Mouse (Mus musculus): ENCODE data around the gene Telo2. TPM values are rescaled to one million over a fixed set of nuclear protein-coding genes. Genes with fewer than 3 reads are reported as not detected.

The Telo2 gene
- 24.2 and 24.7 TPM in 2 replicates for polyA plus RNA-seq (2015; fragmentation: Nextera tagmentation; extraction: Ambion mirVana)

DNA sequence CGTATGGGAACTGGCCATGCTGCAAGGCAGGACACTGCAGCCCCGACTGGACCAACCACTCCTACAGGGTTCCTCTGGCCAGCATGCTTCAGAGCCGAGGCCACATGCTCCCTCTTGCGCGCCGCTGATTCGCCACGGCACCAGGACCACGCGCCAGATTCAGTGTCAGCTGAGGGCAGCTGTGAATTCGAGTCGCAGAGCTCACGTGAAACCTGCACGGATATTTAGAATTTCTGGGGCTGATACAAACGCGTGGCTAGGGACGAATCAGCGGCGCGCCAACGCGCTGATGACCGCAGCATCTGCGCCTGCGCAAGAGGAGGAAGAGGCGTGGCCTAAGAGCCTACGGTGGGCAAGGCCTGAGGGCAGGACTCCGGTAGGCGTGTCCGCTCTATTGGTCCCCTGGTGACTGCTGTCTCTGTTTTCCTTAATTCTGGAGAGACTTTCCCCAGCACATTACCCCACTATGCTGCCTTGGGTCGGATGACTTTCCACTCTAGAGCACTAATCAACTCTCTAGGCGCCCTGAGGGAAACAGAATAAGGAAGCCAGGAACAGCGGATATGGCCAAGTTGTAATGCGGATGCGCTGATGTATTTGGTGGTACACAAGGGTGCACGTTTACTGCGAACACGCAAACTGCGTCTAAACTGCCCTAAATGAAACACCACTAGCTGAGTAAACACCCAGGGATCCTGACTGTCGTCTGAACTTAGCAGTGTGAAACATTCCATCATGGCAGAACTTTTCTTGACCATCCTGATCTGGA, at the start of gene Telo2:
TSS of gene Telo2 (minus strand) at position 304 of the 769 bp plus-strand sequence.
- peak; percentile 96 for DNase-seq (ENCODE audit: low spot score)
- Histone ChIP-seq H3K27me3 (ENCODE audit: insufficient read depth, low read length) (no peaks in the 10 kb centered on the region), H3K4me1 (replicated peaks; ENCODE audit: insufficient read depth, low read length) (0 out of 2 replicates have a peak, but pooled peaks cover 5% of the 10 kb centered on the region), H3K36me3 (ENCODE audit: insufficient read depth, low read length) (peaks cover 2% of the 10 kb centered on the region; the same call in 1 of the 2 replicates), H3K4me2 (ENCODE audit: low read length) (peak within 1 kb of the TSS; percentile 77), H3K9ac (ENCODE audit: low read depth, low read length) (peak within 1 kb of the TSS; percentile 67), H3K4me3 (replicated peaks; ENCODE audit: low read depth, low read length) (peak within 1 kb of the TSS; percentile 38), H3K27ac (peak within 1 kb of the TSS; percentile 93), H3K9me3 (replicated peaks; ENCODE audit: low read length) (no peaks in the 10 kb centered on the region)
- WGBS: 5% methylated on average over 40 of the region's 40 CpGs
- peak; percentile 94 for ATAC-seq (replicated peaks; ENCODE audit: low FRiP score, low read depth)
- no peak for TF ChIP-seq CTCF (IDR thresholded peaks at IDR 0.05; ENCODE audit: low read depth)

GRCm38 (mm10) chr17:25164770-25165169, 49.0 kb upstream of the Telo2 start:
- Histone ChIP-seq H3K36me3 (ENCODE audit: insufficient read depth, low read length) (peaks cover 8% of the 10 kb centered on the region; the same call in 1 of the 2 replicates), H3K4me1 (replicated peaks; ENCODE audit: insufficient read depth, low read length) (no peaks in the 10 kb centered on the region), H3K27ac (no peak overlapping the region), H3K4me3 (replicated peaks; ENCODE audit: low read depth, low read length) (no peak overlapping the region), H3K9ac (ENCODE audit: low read depth, low read length) (no peak overlapping the region), H3K9me3 (replicated peaks; ENCODE audit: low read length) (no peaks in the 10 kb centered on the region), H3K27me3 (ENCODE audit: insufficient read depth, low read length) (no peaks in the 10 kb centered on the region), H3K4me2 (ENCODE audit: low read length) (no peak overlapping the region)
- WGBS: 92% methylated on average over 3 of the region's 3 CpGs
- DNase-seq (ENCODE audit: low spot score) (no peak), ATAC-seq (replicated peaks; ENCODE audit: low FRiP score, low read depth) (no peak)
- TF ChIP-seq CTCF (IDR thresholded peaks at IDR 0.05; ENCODE audit: low read depth): no peak

DNA sequence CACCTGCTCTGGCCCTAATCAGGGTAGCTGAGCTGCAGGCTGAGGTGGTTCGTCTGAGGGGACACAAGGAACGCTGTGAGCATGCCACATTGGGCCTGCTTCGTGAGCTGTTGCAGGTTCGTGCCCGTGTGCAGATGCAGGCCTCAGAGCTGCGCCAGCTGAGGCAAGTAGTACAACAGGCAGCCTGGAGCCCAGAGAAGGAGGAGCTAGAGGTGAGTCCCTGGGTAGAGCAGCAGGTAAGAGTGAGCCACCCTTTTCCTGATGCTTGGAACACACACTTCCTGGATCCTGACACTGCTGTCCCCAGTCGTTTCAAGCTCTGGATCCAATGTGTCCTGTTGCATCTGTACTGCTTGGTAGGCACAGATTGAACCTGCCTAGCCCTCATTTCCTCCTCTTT, 47.6 kb upstream of the Telo2 start:
- no peak overlapping the region for H3K4me2 ChIP-seq (ENCODE audit: low read length)
- H3K27me3 ChIP-seq (ENCODE audit: insufficient read depth, low read length): no peaks in the 10 kb centered on the region
- DNase-seq (ENCODE audit: low spot score) (no peak), ATAC-seq (replicated peaks; ENCODE audit: low FRiP score, low read depth) (no peak)
- no peak overlapping the region for H3K9ac ChIP-seq (ENCODE audit: low read depth, low read length)
- H3K4me1 ChIP-seq (replicated peaks; ENCODE audit: insufficient read depth, low read length): no peaks in the 10 kb centered on the region
- 73% methylated on average over 7 of the region's 7 CpGs for WGBS
- H3K27ac ChIP-seq: no peak overlapping the region
- TF ChIP-seq CTCF (IDR thresholded peaks at IDR 0.05; ENCODE audit: low read depth): no peak
- H3K9me3 ChIP-seq (replicated peaks; ENCODE audit: low read length): no peaks in the 10 kb centered on the region
- no peak overlapping the region for H3K4me3 ChIP-seq (replicated peaks; ENCODE audit: low read depth, low read length)
- H3K36me3 ChIP-seq (ENCODE audit: insufficient read depth, low read length): peaks cover 16% of the 10 kb centered on the region; the same call in 1 of the 2 replicates

- 89% methylated on average over 1 of the region's 1 CpGs for WGBS
- H3K4me1 ChIP-seq (replicated peaks; ENCODE audit: insufficient read depth, low read length): no peaks in the 10 kb centered on the region
- H3K9me3 ChIP-seq (replicated peaks; ENCODE audit: low read length): no peaks in the 10 kb centered on the region
- H3K9ac ChIP-seq (ENCODE audit: low read depth, low read length): no peak within 1 kb of the TSS
- H3K27me3 ChIP-seq (ENCODE audit: insufficient read depth, low read length): no peaks in the 10 kb centered on the region
- no peak within 1 kb of the TSS for H3K27ac ChIP-seq
- H3K4me3 ChIP-seq (replicated peaks; ENCODE audit: low read depth, low read length): no peak within 1 kb of the TSS
- DNase-seq (ENCODE audit: low spot score): no peak
- ATAC-seq (replicated peaks; ENCODE audit: low FRiP score, low read depth): no peak
- no peak within 1 kb of the TSS for H3K4me2 ChIP-seq (ENCODE audit: low read length)
- H3K36me3 ChIP-seq (ENCODE audit: insufficient read depth, low read length): peaks cover 16% of the 10 kb centered on the region; the same call in 1 of the 2 replicates
- TF ChIP-seq CTCF (IDR thresholded peaks at IDR 0.05; ENCODE audit: low read depth): no peak
These were observed 46.4 kb upstream of the Telo2 start, which contains the start of gene Ccdc154 for GRCm38 (mm10) chr17:25162161-25162560. Ccdc154 (plus strand) TSS chr17:25162461.

- peak; percentile 40 for DNase-seq (ENCODE audit: low spot score)
These were observed 24.2 kb upstream of the Telo2 start for GRCm38 (mm10) chr17:25139960-25140359.

DNA sequence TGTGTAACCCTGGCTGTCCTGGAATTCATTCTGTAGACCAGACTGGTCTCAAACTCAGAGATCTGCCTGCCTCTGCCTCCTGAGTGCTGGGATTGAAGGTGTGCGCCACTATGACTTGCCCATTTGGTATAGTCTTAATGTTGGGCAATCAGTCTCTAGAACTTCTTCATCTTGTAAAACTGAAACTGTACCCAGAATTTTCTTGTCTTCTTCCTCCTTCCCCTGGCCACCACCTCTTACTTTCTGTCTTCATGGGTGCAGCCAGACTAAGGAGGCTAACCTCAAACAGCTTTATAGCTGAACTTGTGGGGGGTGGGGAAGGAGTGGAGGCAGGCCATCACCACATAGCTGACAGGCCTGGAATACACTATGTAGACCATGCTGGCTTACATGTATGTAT, 23.0 kb upstream of the Telo2 start:
- no peak for TF ChIP-seq CTCF (IDR thresholded peaks at IDR 0.05; ENCODE audit: low read depth)
- WGBS: 96% methylated on average over 1 of the region's 1 CpGs
- ATAC-seq (replicated peaks; ENCODE audit: low FRiP score, low read depth) (no peak), DNase-seq (ENCODE audit: low spot score) (no peak)
- H3K9me3 ChIP-seq (replicated peaks; ENCODE audit: low read length): no peaks in the 10 kb centered on the region
- H3K27ac ChIP-seq: no peak overlapping the region
- peaks cover 2% of the 10 kb centered on the region; the same call in 1 of the 2 replicates for H3K4me1 ChIP-seq (replicated peaks; ENCODE audit: insufficient read depth, low read length)
- H3K36me3 ChIP-seq (ENCODE audit: insufficient read depth, low read length): 0 out of 2 replicates have a peak, but pooled peaks cover 6% of the 10 kb centered on the region
- H3K9ac ChIP-seq (ENCODE audit: low read depth, low read length): no peak overlapping the region
- H3K27me3 ChIP-seq (ENCODE audit: insufficient read depth, low read length): no peaks in the 10 kb centered on the region
- no peak overlapping the region for H3K4me3 ChIP-seq (replicated peaks; ENCODE audit: low read depth, low read length)
- no peak overlapping the region for H3K4me2 ChIP-seq (ENCODE audit: low read length)

More at GRCm38 (mm10) chr17:25139960-25140359, 24.2 kb upstream of the Telo2 start:
- peak; percentile 55 for TF ChIP-seq CTCF (IDR thresholded peaks at IDR 0.05; ENCODE audit: low read depth)
- Histone ChIP-seq H3K9ac (ENCODE audit: low read depth, low read length) (no peak overlapping the region), H3K4me1 (replicated peaks; ENCODE audit: insufficient read depth, low read length) (no peaks in the 10 kb centered on the region), H3K27ac (no peak overlapping the region), H3K9me3 (replicated peaks; ENCODE audit: low read length) (no peaks in the 10 kb centered on the region), H3K4me2 (ENCODE audit: low read length) (no peak overlapping the region), H3K4me3 (replicated peaks; ENCODE audit: low read depth, low read length) (no peak overlapping the region), H3K27me3 (ENCODE audit: insufficient read depth, low read length) (no peaks in the 10 kb centered on the region), H3K36me3 (ENCODE audit: insufficient read depth, low read length) (0 out of 2 replicates have a peak, but pooled peaks cover 6% of the 10 kb centered on the region)
- WGBS: 74% methylated on average over 4 of the region's 4 CpGs
- no peak for ATAC-seq (replicated peaks; ENCODE audit: low FRiP score, low read depth)
